Mouse (Mus musculus) limb, embryonic 14.5 days (tissue): ENCODE measurements around the gene Gm21981. TPM values are rescaled to one million over a fixed set of nuclear protein-coding genes. Genes with fewer than 3 reads are reported as not detected.

Experiments used
- ATAC-seq: fragments of 200-750 bp; cut with Nextera tagmentation; 2 replicates; pipeline ENCODE4 v1.8.0; 2017; ENCODE audit warnings: low read depth, moderate number of reproducible peaks, moderate TSS enrichment; ENCODE audit not compliant: low FRiP score
- DNase-seq: peaks from one replicate; pipeline ENCODE4 v3.0.0-alpha.2; 2015; ENCODE audit warnings: low spot score
- H3K27ac ChIP-seq: fragments of 300-500 bp; sonication (generic); replicated peaks from 2 replicates; pipeline ENCODE4 v1.5.1; 2014; ENCODE audit warnings: low read depth, mild to moderate bottlenecking, low read length, moderate library complexity, mixed read lengths
- H3K27me3 ChIP-seq: fragments of 300-500 bp; sonication (generic); 2 replicates; pipeline ENCODE4 v1.6.1; 2014; ENCODE audit warnings: low read length, mixed read lengths; ENCODE audit not compliant: control insufficient read depth, insufficient read depth
- H3K36me3 ChIP-seq: fragments of 300-500 bp; sonication (generic); 2 replicates; pipeline ENCODE4 v1.6.1; 2014; ENCODE audit warnings: mild to moderate bottlenecking, low read length, moderate library complexity, mixed read lengths; ENCODE audit not compliant: control insufficient read depth, insufficient read depth
- H3K4me1 ChIP-seq: fragments of 300-500 bp; sonication (generic); 2 replicates; pipeline ENCODE4 v1.6.1; 2014; ENCODE audit warnings: antibody characterized with exemption, low read length, mixed read lengths; ENCODE audit not compliant: control insufficient read depth, insufficient read depth
- H3K4me2 ChIP-seq: fragments of 300-500 bp; sonication (generic); replicated peaks from 2 replicates; pipeline ENCODE4 v1.6.1; 2014; ENCODE audit warnings: low read depth, mild to moderate bottlenecking, low read length, moderate library complexity; ENCODE audit not compliant: severe bottlenecking
- H3K4me3 ChIP-seq: fragments of 300-500 bp; sonication (generic); replicated peaks from 2 replicates; pipeline ENCODE4 v1.5.1; 2014; ENCODE audit warnings: low read length
- H3K9ac ChIP-seq: fragments of 300-500 bp; sonication (generic); 2 replicates; pipeline ENCODE4 v1.6.1; 2014; ENCODE audit warnings: mild to moderate bottlenecking, low read depth, low read length, moderate library complexity; ENCODE audit not compliant: severe bottlenecking
- H3K9me3 ChIP-seq: fragments of 300-500 bp; sonication (generic); 2 replicates; pipeline ENCODE4 v1.6.1; 2016; ENCODE audit warnings: low read length; ENCODE audit not compliant: control insufficient read depth
- POLR2A ChIP-seq: fragments of 200-500 bp; IDR thresholded peaks from 2 replicates; pipeline ENCODE4 v1.8.0; 2012; ENCODE audit warnings: inconsistent platforms, mild to moderate bottlenecking, moderate library complexity, borderline replicate concordance; ENCODE audit not compliant: insufficient read depth, insufficient read length; ENCODE audit errors: extremely low read depth
- WGBS: fragments of 180-500 bp; shearing (Covaris S2); extraction: QIAGEN DNeasy Blood & Tissue Kit; methylation state at CpG from one replicate; pipeline ENCODE4 v1.1.7; 2014; 5-methylcytosine and 5-hydroxymethylcytosine counted together
- polyA plus RNA-seq, 2 experiments: library from polyadenylated mRNA; depleted of rRNA in 1 of 2; stranded (reverse) in 1 of 2; unstranded in 1 of 2; fragments of >200 nt; fragmentation: Nextera tagmentation in 1 of 2; extraction: Ambion mirVana in 1 of 2; gene quantifications; 2 replicates each; pipeline versions ENCODE4 v1.2.1 to v1.2.3; 2012 to 2014

Gene Gm21981
- polyA plus RNA-seq, 2 experiments = 1.7 to 3.0 TPM

DNA sequence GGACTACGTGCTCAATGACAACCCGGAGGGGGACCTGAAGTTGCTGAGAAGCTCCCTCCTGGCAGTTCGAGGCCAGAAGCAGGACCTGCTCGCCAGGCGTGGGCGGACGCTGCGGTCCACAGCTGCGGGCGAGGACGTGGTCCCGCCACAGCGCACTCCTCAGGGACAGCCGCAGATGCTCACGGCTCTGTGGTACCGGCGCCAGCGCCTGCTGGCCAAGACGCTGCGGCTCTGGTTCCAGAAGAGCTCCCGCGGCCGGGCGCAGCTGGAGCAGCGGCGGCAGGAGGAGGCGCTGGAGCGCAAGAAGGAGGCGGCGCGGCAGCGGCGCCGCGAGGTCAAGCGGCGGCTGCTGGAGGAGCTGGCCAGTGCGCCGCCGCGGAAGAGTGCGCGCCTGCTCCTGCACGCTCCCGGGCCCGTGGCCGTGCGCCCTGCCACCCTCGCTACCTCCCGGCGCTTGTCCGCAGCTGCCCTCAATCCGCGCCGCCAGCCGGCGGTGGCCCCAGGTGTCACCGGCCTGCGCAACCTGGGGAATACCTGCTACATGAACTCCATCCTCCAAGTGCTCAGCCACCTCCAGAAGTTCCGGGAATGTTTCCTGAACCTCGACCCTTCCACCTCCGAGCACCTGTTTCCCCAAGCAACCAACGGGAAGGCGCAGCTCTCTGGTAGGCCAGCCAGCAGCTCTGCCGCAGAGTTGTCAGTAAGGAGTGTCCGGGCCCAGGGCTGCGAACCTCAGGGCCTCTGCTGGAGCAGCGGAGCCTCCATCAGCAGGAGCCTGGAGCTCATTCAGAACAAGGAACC is 21.7 kb downstream of the Gm21981 start:
- no peak overlapping the region for H3K27ac ChIP-seq
- DNase-seq (peak; percentile 63), ATAC-seq (peak; percentile 78)
- peak overlapping the region; percentile 41 for H3K4me3 ChIP-seq
- peak overlapping the region; percentile 86 for H3K4me2 ChIP-seq
- H3K36me3 ChIP-seq = peaks cover 21% of the 10 kb centered on the region
- no peak for TF ChIP-seq POLR2A
- H3K27me3 ChIP-seq = peaks cover 5% of the 10 kb centered on the region; the same call in 1 of the 2 replicates
- peak overlapping the region; percentile 56 for H3K9ac ChIP-seq
- H3K4me1 ChIP-seq = peaks cover 5% of the 10 kb centered on the region
- no peaks in the 10 kb centered on the region for H3K9me3 ChIP-seq
- 5% methylated on average over 57 of the region's 68 CpGs for WGBS

DNA sequence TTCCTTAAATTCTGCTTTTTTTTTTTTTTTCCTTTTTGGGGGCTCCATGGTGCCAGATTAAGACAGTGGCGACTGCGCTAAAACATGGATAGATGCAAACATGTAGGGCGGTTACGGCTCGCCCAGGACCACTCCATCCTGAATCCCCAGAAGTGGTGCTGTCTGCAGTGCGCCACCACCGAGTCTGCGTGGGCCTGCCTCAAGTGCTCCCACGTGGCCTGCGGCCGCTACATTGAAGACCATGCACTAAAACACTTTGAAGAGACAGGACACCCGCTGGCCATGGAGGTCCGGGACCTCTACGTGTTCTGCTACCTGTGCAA is 22.3 kb downstream of the Gm21981 start:
- 13% methylated on average over 14 of the region's 14 CpGs for WGBS
- Histone ChIP-seq H3K9me3 (no peaks in the 10 kb centered on the region), H3K4me3 (peak overlapping the region; percentile 41), H3K27me3 (peaks cover 5% of the 10 kb centered on the region; the same call in 1 of the 2 replicates), H3K4me2 (peak overlapping the region; percentile 86), H3K4me1 (peaks cover 5% of the 10 kb centered on the region), H3K36me3 (peaks cover 19% of the 10 kb centered on the region; the same call in 1 of the 2 replicates), H3K9ac (peak overlapping the region; percentile 56), H3K27ac (no peak overlapping the region)
- no peak for DNase-seq
- no peak for TF ChIP-seq POLR2A
- ATAC-seq = no peak; the same call in 1 of the 2 replicates

DNA sequence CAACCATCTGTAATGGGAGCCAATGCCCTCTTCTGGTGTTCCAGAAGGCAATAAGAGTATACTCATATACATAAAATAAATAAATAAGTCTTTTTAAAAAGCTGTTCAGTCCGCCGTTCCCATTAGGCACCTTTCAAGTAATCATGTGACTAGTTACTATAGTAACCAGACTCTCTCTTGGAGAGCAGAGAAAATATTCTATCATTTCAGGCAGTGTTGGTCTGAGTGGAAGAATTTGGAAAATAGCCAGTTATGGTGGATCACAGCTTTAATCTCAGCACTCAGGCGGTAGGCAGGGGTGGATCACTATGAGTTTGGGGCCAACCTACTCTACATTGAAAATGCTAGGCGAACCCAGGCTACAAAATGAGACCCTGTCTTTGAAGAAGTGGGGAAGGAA is 25.1 kb downstream of the Gm21981 start:
- Histone ChIP-seq H3K4me1 (peaks cover 5% of the 10 kb centered on the region), H3K9ac (no peak overlapping the region), H3K27ac (no peak overlapping the region), H3K4me2 (no peak overlapping the region), H3K27me3 (peaks cover 5% of the 10 kb centered on the region; the same call in 1 of the 2 replicates), H3K36me3 (peaks cover 8% of the 10 kb centered on the region; the same call in 1 of the 2 replicates), H3K4me3 (no peak overlapping the region), H3K9me3 (no peaks in the 10 kb centered on the region)
- TF ChIP-seq POLR2A = no peak
- WGBS = 72% methylated on average over 4 of the region's 4 CpGs
- no peak for DNase-seq
- no peak for ATAC-seq

DNA sequence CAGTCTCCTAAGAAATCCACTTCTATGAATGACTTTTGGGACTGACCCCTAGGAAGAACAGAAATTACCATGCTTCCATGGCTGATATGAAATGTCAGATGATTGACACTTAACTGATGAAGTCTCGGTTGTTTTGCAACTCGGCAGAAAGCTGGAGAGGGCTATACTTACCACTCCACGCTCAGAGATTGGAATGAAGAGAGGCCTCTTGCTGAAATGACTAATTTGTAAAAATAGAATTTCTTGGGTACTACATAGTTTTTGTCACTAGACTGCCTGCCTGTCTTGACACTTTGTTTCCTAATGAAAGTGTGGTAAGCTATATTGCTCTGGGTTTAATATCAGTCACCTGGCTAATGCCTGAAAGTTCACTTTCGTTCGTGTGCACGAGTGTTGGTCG is 29.8 kb downstream of the Gm21981 start:
- Histone ChIP-seq H3K27me3 (no peaks in the 10 kb centered on the region), H3K27ac (no peak overlapping the region), H3K9me3 (no peaks in the 10 kb centered on the region), H3K4me3 (no peak overlapping the region), H3K36me3 (0 out of 2 replicates have a peak, but pooled peaks cover 4% of the 10 kb centered on the region), H3K4me1 (no peaks in the 10 kb centered on the region), H3K4me2 (no peak overlapping the region), H3K9ac (no peak overlapping the region)
- no peak for TF ChIP-seq POLR2A
- 89% methylated on average over 7 of the region's 7 CpGs for WGBS
- ATAC-seq (no peak), DNase-seq (no peak)

DNA sequence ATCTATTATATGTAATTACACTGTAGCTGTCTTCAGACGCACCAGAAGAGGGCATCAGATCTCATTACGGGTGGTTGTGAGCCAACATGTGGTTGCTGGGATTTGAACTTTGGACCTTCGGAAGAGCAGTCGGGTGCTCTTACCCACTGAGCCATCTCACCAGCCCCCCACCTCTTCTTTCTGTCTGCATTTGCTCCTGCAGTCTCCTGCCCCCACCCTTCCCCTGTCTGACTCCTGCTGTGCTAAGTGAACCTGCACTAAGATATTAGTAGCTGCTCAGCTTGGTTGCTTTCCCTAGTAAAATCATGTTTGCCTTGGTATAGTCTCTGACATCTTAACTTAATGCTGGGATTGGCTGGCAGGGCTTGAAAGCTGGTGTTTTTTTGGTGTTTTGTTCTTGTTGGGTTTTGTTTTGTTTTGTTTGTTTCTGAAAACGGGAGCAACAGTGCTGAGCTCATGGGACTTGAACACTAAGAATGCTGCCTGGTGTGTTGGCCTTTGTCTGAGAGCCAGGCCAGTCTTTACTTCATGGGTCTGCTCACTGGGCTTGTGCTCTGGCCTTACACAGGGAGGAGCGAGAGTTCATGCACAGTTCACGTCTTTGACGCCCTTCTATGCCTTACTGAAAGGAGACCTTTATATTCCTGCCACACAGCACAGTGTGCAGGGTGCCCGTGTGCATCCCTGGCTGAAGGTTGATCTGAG is 31.1 kb downstream of the Gm21981 start:
- Histone ChIP-seq H3K9me3 (no peaks in the 10 kb centered on the region), H3K27me3 (no peaks in the 10 kb centered on the region), H3K4me1 (no peaks in the 10 kb centered on the region), H3K27ac (no peak overlapping the region), H3K4me2 (no peak overlapping the region), H3K36me3 (0 out of 2 replicates have a peak, but pooled peaks cover 4% of the 10 kb centered on the region), H3K9ac (no peak overlapping the region), H3K4me3 (no peak overlapping the region)
- no peak for ATAC-seq
- no peak for TF ChIP-seq POLR2A
- WGBS = 73% methylated on average over 9 of the region's 9 CpGs
- DNase-seq = no peak
